Mouse (Mus musculus) CD4-positive, CD25-positive, alpha-beta regulatory T cell, adult 2 months (primary cell): Measurements from ENCODE around the gene Flot1.

ENCODE experiments used
- DNase-seq: peaks from one replicate; pipeline ENCODE4 v3.0.0-alpha.2; 2012; ENCODE audit warnings: low read depth, low spot score

Flot1 gene

DNA sequence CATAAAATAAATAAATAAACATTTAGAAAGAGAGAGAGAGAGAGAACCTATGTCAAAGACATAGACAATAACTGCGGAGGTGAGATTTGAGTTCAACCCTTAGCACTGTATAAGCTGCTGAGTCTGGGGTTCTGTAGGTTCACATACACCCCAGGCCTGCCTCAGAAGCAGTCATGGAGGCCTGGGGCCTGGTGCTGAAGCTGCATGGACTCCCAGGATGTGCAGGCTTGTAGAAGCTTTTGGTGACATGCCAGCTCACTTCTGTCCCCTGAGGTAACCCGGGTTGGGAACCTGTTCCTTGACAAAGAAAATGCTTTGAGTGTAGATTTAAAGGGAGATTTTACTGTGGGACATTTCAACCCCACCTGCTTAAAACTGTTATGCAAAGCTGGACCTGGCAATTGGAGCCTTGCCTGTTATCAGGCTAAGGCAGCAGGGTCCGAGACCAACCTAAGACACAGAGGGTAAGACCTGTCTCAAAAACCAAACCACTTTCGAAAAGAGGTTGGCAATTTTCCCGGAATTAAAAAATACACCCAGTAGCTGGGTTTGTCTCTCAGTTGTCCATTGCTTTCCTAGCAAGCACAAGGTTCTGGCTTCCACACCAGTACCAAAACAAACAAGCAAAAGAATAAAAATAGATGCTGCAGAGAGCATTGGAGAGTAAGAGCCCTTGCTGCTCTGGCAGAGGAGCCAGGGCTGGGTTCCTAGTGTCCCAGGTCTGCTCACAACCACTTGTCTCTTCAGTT, 12.0 kb upstream of the Flot1 start:
- DNase-seq = no peak

DNA sequence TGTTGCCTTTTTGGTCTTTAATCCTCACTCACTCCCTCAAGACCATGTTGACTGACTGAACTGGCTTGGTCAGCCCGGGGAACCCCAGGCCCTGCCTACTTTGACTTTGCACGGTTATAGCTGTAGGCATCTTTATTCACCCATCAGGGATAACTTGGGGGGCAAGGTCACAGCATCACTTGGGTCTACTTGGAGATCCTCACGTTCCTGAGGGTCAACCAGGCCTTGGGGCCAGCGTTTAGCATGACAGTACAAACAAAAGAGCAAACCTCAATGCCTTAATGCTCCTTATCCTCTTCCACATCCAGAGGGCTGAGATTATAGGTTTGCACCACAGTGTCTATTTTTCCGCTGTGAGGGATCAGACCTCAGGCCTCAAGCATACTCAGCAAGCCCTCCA, 10.7 kb upstream of the Flot1 start:
- DNase-seq = no peak

GRCm38 (mm10) chr17:35812736-35813135, 10.3 kb upstream of the Flot1 start:
- DNase-seq = no peak

DNA sequence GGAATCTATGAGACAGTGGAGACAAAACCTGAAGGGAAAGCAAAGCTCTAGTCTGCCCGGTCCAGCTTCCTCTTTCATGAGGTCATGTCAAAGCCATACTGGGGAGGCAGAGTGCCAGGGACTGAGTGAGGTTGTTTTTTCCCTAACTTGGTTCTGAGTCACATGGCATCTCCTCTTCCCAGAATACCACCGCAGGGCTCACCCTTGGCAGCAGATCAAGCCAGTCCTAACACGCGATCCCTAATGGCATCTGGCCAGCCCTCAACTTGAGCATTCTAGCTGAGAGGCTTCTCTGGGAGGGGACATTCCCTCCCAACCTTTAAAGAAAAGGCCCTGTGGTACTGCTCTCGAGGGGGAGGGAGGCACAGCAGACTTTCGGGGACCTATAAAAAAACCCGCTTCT, 9.8 kb upstream of the Flot1 start:
- DNase-seq = peak; percentile 19

DNA sequence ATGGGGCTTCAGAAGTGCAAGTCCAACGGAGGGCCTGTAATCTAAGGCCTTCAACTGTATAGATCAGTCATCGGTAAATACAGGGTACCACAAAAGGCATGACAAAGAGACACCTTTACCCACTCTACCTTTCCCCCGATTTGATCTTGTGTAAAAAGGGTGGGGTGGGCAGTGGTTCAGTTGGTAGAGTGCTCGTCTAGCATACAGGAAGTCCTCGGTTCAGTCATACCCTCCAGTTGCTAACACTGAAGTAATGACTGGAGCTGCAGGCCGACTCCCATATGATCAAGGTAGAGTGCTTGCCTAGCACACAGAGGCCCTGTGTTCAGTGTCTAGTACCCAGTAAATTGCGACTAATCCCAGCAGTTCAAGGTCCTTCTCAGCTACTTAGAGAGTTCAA, 9.4 kb upstream of the Flot1 start:
- DNase-seq = peak; percentile 51

DNA sequence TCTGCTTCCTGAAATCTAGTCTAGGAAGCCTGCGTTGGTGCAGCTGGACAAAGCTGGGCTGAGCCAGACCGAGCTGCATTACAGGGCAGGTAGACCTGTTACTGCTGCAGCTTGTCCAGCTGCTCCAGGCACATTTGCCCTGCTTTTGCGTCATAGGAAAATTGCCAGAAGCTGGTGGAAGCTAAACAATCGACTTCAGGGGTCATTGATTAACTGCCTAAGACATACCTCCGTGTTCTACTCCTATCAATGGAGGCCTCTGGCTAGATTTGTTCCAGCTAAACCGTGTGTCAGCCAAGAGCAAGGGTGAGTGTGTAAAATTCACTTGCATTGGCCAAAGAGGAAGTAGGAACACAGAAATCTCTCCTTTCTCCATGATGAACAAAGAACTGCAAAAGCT, 8.4 kb upstream of the Flot1 start:
- no peak for DNase-seq

- DNase-seq = no peak
Observed at GRCm38 (mm10) chr17:35815836-35816235, 7.2 kb upstream of the Flot1 start.

DNA sequence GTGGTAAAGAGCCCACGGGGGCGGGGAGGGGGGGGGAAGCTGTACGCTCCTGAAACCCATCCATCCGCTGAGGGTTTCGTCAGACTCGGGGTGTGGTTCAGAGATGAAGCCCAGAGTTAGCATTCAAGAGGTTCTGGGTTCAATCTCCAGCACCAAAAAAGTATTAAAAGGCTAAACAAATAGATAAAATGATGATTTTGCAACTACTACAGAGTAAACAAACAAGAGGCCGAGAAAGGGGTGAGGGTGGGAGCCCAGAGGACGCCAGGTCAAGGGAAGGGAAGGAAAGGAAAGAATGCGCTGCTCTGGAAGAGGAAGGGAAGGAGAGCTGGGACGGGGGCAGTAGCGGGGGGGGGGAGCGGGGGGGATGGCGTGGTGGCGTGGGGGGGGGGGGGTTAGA, 6.3 kb upstream of the Flot1 start:
- no peak for DNase-seq

- no peak for DNase-seq
Observed at GRCm38 (mm10) chr17:35817226-35817625, 5.8 kb upstream of the Flot1 start.

DNA sequence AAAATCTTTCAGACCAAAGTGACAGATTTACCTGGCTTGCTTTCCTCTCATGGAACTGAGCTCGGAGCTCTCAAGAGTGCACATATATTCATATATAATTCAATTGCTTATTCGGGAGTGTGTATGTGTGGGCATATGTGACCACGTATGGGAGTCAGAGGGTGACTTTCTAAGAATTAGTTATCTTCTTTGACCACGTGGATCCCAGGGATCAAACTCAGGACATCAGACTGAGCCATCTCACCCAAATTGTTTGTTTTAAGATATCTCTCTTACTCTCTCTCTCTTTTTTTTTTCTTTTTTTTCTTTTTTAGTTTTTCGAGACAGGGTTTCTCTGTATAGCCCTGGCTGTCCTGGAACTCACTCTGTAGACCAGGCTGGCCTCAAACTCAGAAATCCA, 2.9 kb upstream of the Flot1 start:
- no peak for DNase-seq

DNA sequence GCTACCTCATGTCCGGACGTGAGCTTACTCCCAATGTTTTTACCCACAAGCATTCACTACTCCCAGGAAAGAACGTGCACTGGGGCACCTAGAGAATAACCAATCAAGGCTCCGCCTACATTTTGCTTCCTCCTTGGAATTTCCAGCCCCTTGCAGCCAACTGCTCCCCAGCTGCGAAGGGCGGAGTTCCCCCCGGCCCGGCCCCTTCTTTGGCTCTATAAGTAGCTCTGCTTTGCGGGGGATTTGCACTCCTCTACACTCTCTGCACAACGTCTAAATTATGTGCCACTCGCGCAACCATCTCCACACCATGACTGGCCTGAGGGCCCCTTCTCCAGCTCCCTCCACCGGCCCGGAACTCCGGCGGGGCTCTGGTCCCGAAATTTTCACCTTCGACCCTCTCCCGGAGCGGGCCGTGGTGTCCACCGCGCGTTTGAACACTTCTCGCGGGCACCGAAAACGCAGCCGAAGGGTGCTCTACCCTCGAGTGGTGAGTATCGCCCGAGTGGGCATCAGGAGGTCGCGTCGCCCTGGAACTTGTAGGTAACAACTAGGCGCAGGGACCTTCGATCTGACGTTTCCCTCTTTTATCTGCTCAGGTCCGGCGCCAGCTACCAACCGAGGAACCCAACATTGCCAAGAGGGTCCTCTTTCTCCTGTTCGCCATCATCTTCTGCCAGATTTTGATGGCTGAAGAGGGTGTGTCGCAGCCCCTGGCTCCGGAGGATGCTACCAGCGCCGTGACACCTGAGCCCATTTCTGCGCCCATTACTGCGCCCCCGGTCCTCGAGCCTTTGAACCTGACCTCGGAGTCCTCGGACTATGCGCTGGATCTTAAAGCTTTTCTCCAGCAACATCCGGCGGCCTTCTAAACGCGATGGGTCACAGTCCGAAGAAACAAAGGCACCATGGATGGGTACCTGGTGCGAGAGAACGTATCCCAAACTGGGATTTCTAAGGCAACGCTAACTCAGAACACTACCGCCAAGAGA, 1.3 kb upstream of the Flot1 start, which contains the start of gene Ier3:
TSS of gene Ier3 (plus strand) at position 246 of the 992 bp plus-strand sequence.
- DNase-seq = peak; percentile 53

GRCm38 (mm10) chr17:35822564-35822963, 466 bp upstream of the Flot1 start:
- DNase-seq = no peak

GRCm38 (mm10) chr17:35824402-35824801, 1.4 kb downstream of the Flot1 start:
- DNase-seq = peak; percentile 31

- DNase-seq = no peak
Observed at GRCm38 (mm10) chr17:35825109-35825850, 2.2 kb downstream of the Flot1 start.

- peak; percentile 96 for DNase-seq
Observed at GRCm38 (mm10) chr17:35829737-35830136, 6.7 kb downstream of the Flot1 start.

GRCm38 (mm10) chr17:35832400-35833238, 9.6 kb downstream of the Flot1 start:
- no peak for DNase-seq

DNA sequence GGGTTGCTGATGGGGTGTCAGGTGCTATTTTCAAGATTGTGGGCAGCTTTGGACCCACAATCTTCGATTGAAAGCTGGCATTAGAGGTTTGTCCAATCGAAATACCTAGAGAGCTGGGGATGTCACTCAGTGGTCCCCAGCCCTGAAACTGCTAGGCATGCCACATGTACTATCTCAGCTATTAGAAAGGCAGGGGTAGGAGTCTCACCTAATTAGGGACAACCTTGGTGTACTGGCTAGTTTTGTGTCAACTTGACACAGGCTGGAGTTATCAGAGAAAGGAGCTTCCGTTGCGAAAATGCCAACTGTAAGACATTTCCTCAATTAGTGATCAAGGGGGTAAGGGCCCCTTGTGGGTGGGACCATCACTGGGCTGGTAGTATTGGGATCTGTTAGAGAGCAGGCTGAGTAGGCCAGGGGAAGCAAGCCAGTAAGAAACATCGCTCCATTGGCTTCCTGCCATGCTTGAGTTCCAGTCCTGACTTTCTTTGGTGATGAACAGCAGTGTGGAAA, 10.3 kb downstream of the Flot1 start:
- no peak for DNase-seq

- DNase-seq = no peak
Observed at GRCm38 (mm10) chr17:35833894-35834293, 10.9 kb downstream of the Flot1 start.

GRCm38 (mm10) chr17:35834696-35835422, 11.8 kb downstream of the Flot1 start:
- no peak for DNase-seq
